Mouse (Mus musculus) layer of hippocampus, postnatal 14 days (tissue): ENCODE measurements at regions not wholly inside any gene's neighbourhood (a gene's known extent, or its start where the extent isn't known, plus 50 kb on each side); places are given as distances from the start of the nearest gene placed in this dataset.
"Not testable (repeated sequence)": the region's sequence is repeated elsewhere in the genome, so short reads cannot be mapped to it uniquely, and the experiment has no call there.

Experiments
- DNase-seq, 2 experiments: peaks; one replicate each; pipeline ENCODE4 v3.0.0; 2021 to 2022; ENCODE audit warnings: low spot score in 2 of 2, mixed read lengths in 1 of 2

DNA sequence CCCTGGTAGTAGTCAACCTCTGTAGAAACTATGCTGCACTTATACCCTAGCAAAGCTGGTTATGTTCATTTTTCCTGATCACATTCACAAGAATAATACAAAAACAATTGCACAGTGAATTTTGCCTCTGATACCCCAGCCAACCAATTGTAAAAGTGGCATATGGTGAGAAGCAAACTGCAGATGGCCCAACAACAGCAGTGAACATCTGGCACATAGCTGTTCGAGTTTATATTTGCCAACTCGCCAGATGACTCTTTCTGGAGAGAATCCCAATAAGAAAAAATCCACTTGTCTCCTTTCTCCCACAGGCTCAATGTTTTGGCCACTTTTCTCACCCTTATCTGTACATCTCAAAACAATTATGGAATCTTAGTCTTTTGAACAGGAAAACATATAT, 196.5 kb upstream of the Grik2 start:
- peak; percentile 19 to 72 for DNase-seq

- no peak for DNase-seq
These were observed 163.9 kb upstream of the Grik2 start for GRCm38 (mm10) chr10:49952434-49952833.

DNA sequence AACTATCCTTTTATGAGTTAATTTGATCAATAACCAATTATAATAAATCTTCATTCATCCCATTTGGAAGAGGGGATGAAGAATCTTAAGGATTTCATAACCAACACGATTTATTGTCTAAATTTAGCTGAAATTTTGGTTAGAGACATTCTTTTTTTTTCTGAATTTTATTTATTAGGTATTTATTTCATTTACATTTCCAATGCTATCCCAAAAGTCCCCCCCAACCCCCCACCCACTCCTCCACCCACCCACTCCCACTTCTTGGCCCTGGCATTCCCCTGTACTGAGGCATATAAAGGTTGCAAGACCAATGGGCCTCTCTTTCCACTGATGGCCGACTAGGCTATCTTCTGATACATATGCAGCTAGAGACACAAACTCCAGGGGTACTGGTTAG, 148.7 kb upstream of the Grik2 start:
- not testable (repeated sequence) for DNase-seq

DNA sequence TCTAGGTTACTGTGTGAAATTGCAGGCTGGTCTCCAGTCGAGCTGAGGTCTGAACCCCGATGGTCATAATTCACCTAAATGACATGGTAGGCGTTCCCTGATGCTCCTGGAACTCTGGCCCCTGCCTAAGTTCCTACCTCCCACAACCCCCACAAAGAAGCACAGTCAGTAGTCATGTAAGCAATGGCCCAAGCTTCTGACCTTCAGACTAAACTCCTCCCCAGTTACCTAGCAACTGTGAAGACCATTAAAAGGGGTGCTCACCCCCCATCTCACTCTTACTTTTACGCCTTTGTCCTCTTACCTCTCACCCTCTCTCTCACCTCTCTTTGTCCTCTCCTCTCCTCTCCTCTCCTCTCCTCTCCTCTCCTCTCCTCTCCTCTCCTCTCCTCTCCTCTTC, 120.6 kb upstream of the Grik2 start:
- not testable (repeated sequence) for DNase-seq

- DNase-seq, result not testable (repeated sequence)
These were observed 119.6 kb upstream of the Grik2 start for GRCm38 (mm10) chr10:49908126-49908525.

DNA sequence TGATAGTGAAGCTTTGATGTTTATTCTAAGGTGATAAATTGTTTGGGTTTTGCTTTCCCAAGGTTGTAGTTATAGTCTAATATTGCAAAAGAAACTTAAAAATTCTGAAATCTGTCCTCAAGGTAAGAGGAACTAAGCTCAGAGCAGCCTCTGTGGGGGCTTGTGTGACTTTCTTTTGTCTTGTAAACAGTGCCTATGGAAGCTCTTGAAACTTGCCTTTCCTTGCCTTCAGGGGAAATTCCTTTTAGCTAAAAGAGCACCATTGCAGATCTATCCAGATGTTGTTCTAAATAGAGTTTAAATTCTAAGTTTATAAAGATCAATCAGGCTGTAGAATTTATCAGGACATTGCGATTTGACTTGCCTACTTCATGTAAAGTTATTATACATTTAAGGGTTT, 116.1 kb upstream of the Grik2 start:
- DNase-seq, result not testable (repeated sequence)

DNA sequence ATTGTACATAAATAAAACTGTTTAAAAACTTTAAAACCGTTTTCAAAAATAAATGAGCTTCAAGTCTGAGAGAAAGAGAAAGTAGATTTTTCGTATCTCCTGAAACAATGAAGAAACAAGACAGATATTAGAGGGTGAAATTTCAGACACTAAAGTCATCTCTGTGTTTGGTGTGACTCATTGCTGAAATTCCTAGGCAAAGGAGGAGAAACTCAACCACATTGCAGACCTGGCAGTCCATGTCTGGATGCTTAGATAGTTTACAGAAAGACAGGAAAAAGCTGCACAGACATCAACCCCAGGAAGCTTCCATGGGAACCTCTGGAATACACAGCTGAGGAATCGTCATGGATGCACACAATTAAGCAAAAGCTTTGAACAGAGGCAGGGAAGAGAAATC, 106.9 kb upstream of the Grik2 start:
- DNase-seq, result no peak

DNA sequence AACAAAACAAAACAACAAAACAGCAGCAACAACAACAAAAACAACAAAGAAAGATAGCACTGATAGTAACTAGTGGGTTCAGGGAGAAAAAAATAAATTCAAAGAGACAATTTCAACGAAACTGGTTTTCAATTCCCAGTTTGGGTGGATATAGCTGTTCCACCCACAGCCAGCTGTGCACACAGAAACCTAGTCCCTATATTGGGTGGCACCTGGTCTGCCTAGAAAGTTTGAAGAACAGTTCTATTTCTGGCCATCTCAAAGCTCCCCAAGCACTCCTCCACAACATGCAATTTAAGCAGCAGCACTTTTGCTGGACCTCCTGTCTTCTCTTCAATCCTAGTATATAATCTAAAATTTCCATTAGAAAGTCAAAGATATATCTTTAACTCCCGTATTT, 95.5 kb upstream of the Grik2 start:
- DNase-seq, result no peak

GRCm38 (mm10) chr10:49883444-49883843, 94.9 kb upstream of the Grik2 start:
- DNase-seq, result no peak

- DNase-seq, result no peak
These were observed 75.2 kb upstream of the Grik2 start for GRCm38 (mm10) chr10:49863800-49864199.

- no peak for DNase-seq
These were observed 59.1 kb upstream of the Grik2 start for GRCm38 (mm10) chr10:49847686-49848085.

GRCm38 (mm10) chr10:49844308-49844707, 55.7 kb upstream of the Grik2 start:
- no peak for DNase-seq
